Mouse (Mus musculus): ENCODE measurements around the gene Rpl22l1.
"Not testable (repeated sequence)": the region's sequence is repeated elsewhere in the genome, so short reads cannot be mapped to it uniquely, and the experiment has no call there.

The Rpl22l1 gene

DNA sequence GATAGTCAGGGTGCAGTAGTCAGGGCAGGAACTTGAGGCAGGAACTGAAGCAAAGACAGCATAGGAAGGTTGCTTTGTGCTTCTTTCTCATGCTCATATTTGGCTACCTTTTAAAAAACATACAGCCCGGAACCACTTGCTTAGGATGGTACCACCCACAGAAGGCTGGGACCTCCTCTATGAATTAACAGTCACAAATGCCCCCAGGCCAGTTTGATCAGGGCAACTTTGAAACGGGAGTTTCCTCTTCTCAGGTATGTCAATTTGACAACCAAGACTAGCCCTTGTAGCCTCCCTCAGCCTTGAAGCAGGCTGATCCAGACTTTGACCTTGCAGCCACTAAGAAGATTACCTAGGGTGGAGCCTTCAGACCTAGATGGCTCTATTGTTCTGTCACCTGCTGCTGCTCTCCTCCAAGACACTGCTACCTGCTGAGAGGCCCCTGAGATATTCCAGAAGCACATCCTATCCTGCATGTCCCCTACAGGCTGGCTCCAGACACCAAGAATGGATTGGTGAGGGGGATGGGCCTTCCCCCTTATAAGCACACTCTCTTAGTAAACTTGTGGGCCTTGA lies 31.6 kb downstream of the Rpl22l1 start:
- DNase-seq (ENCODE audit: low read depth, low spot score) = no peak

DNA sequence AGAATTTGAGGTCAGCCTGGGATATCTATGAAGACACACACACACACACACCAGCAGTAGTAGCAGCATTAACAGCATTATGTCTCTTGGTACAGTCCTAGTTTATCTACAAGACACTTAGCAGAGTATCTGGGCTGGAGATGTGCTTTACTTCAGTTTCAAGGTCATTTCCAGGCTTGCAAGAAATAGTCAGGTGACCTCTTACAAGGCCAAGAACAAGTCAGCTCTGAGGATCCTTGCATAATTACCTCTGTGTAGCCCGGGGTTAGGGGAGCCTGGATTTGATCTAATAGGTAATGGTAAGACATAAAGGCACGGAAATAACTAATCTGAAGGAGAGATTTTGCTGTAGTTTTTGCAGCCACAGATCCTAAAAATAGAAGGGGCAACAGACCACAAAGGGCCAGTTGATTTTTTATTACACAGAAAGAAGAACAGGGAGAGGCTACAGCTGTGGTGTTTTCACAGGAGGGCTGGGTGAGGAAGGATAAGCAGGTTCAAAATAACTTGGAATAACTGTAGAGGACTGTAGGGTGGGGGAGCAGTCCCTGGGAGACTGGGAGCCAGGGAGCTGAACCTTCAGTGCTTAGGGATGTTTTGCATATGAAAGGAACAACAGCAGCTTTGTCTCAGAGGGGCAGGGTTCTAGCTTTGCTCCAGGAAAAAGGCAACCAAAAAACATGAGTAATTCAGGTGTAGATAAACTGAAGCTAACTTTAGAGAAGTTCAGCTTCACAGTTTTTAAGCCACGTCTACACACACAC lies 36.8 kb downstream of the Rpl22l1 start:
- no peak for DNase-seq (ENCODE audit: low read depth, low spot score)

DNA sequence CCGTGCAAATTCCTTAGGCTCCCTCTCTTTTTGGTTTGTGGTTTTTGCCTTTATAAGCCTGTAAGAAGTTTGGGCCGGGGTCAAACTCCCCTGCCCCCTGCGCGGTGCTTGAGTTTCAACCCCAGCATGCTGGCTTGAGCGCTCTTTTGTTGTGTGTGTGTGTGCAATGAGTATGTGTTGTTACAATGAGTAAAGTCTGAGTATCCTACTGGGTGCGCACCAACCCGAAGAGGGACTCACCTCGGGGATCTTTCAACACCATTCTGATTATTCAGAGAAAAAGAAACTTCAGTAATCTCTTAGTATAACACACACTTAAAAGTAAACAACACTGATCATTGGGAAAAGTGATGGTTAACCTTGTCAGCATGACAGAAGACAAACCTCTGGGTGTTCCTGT lies 38.0 kb downstream of the Rpl22l1 start:
- no peak for DNase-seq (ENCODE audit: low read depth, low spot score)

DNA sequence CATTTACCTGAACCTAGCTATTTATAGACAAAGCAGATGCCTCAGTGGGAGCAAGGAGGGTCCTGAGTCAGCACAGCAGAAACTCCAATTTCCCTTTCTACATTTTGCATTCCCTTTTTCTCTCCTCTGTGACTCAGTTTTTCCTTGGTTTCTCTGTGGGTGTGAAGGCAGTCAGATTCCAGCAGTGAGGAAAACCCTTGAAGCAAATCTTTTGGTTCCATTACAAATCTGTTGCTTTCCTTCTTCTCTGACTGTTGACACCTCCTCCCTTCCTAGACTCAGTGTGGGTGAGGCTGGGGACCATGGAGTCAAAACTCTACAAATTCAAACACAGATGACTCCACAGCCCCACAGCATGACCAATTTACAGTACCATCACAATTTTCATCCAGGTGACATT lies 41.9 kb downstream of the Rpl22l1 start:
- DNase-seq (ENCODE audit: low read depth, low spot score) = no peak

DNA sequence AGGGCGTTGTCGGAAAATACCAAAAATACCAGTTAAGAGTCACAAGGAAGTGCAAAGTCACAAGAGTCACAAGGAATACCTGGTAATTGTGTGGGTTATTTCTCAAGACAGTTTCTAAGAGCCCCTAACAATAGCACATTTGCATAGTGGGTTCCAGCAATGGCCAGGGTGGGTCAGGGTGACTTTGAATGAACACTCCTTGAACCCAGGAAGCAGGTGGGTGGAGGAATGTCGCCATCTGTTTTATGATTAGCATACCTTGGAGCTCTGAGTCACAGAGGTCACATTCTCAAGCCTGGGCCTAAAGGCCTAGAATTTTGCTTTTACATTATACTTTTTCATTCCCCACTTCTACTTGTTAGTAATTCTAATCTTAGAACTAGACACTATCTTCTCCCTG lies 46.9 kb downstream of the Rpl22l1 start:
- not testable (repeated sequence) for DNase-seq (ENCODE audit: low read depth, low spot score)

Measured in brain, embryonic 18.5 days (tissue).